In genomic region chr13:74010678-74011077, GRCm38 (mm10) we compare ENCODE assay signal across 9 mouse cellular contexts. TPM values are rescaled to one million over a fixed set of nuclear protein-coding genes. Genes with fewer than 3 reads are reported as not detected.
DNase-seq lines count a peak whose midpoint lies in the region; ATAC-seq and TF ChIP-seq lines count a peak whose summit lies in the region.
"Had no signal": no experiment of that assay in that cellular context is flagged by ENCODE, and none has a peak within 500 bp of the region (broad histone marks: within the 10 kb centered on the region; RNA-seq: fewer than 3 reads in every experiment).

No protein-coding gene starts in this region.

- intact Hi-C loops in gastrocnemius, postnatal 36 days (cut with DNase I): no loop called here

- H3K9me3 ChIP-seq in neural tube, embryonic 11.5 days (ENCODE audit: control insufficient read depth, low read length): no peaks in the 10 kb centered on the region
- no peaks in the 10 kb centered on the region for H3K9me3 ChIP-seq in forebrain, embryonic 13.5 days (replicated peaks)
- H3K9me3 ChIP-seq in midbrain, postnatal 0 days (ENCODE audit: low read length): no peaks in the 10 kb centered on the region

- peak overlapping the region; percentile 51 for H3K4me3 ChIP-seq in neural tube, embryonic 11.5 days (ENCODE audit: low read depth, low read length)
- H3K4me3 ChIP-seq in forebrain, embryonic 13.5 days: peak overlapping the region; percentile 62
- H3K4me3 ChIP-seq in midbrain, postnatal 0 days (ENCODE audit: low read depth, low read length): peak overlapping the region; percentile 67

- no peak for TF ChIP-seq CTCF in midbrain, postnatal 0 days (IDR thresholded peaks at IDR 0.05)

- no peak overlapping the region for H3K27ac ChIP-seq in neural tube, embryonic 11.5 days (ENCODE audit: low read depth, low read length)
- H3K27ac ChIP-seq in forebrain, embryonic 13.5 days: peak overlapping the region; percentile 48
- H3K27ac ChIP-seq in midbrain, postnatal 0 days (ENCODE audit: low read depth, low read length): peak overlapping the region; percentile 89
- H3K27ac ChIP-seq: macrophage had no signal

- H3K36me3 ChIP-seq in neural tube, embryonic 11.5 days (ENCODE audit: control insufficient read depth, insufficient read depth, low read length): no peaks in the 10 kb centered on the region
- no peaks in the 10 kb centered on the region for H3K36me3 ChIP-seq in forebrain, embryonic 13.5 days (ENCODE audit: poor library complexity, severe bottlenecking)
- H3K36me3 ChIP-seq in midbrain, postnatal 0 days (ENCODE audit: insufficient read depth, low read length): no peaks in the 10 kb centered on the region

- peak overlapping the region; percentile 99 for H3K4me2 ChIP-seq in neural tube, embryonic 11.5 days (ENCODE audit: low read depth)
- H3K4me2 ChIP-seq in forebrain, embryonic 13.5 days: peak overlapping the region; percentile 99
- H3K4me2 ChIP-seq in midbrain, postnatal 0 days (ENCODE audit: low read depth, low read length, poor library complexity, severe bottlenecking): peak overlapping the region; percentile 73

- peaks cover 6% of the 10 kb centered on the region; the same call in 1 of the 2 replicates for H3K27me3 ChIP-seq in neural tube, embryonic 11.5 days (ENCODE audit: control insufficient read depth, insufficient read depth, low read length)
- H3K27me3 ChIP-seq in forebrain, embryonic 13.5 days: peaks cover 17% of the 10 kb centered on the region
- no peaks in the 10 kb centered on the region for H3K27me3 ChIP-seq in midbrain, postnatal 0 days (ENCODE audit: insufficient read depth, low read length)

- DNase-seq in neural tube, embryonic 11.5 days (ENCODE audit: low spot score): no peak
- no peak for DNase-seq in neural tube, embryonic 10.5 days (ENCODE audit: extremely low spot score, low spot score)
- peak; percentile 64 to 66 for DNase-seq in left cerebral cortex, adult 18-20 months (ENCODE audit: low spot score in 2 of 2)
- DNase-seq in midbrain, postnatal 0 days (ENCODE audit: low spot score): peak; percentile 60
- DNase-seq in thymus, postnatal 25 days: no peak
- no peak for DNase-seq in gastrocnemius, postnatal 36 days

- 10% methylated on average over 3 of the region's 3 CpGs for WGBS in neural tube, embryonic 11.5 days
- WGBS in forebrain, embryonic 13.5 days: 12% methylated on average over 3 of the region's 3 CpGs
- 9% methylated on average over 3 of the region's 3 CpGs for WGBS in midbrain, postnatal 0 days

- no peak for ATAC-seq in neural tube, embryonic 11.5 days (ENCODE audit: insufficient read depth, low FRiP score, low TSS enrichment)
- ATAC-seq in forebrain, embryonic 13.5 days: 0 out of 2 replicates have a peak, but pooled peaks have one; percentile 11
- ATAC-seq in midbrain, postnatal 0 days (ENCODE audit: low FRiP score): peak; percentile 74
- ATAC-seq in activated CD4-positive, CD25-positive, alpha-beta regulatory T cell, adult 4 months: no peak

- no peaks in the 10 kb centered on the region for H3K4me1 ChIP-seq in neural tube, embryonic 11.5 days (ENCODE audit: control insufficient read depth, insufficient read depth, low read length)
- H3K4me1 ChIP-seq in forebrain, embryonic 13.5 days: peaks cover 8% of the 10 kb centered on the region; the same call in 1 of the 2 replicates
- H3K4me1 ChIP-seq in midbrain, postnatal 0 days (ENCODE audit: insufficient read depth, low read length): peaks cover 9% of the 10 kb centered on the region; the same call in 1 of the 2 replicates

- no peak overlapping the region; the same call in 1 of the 2 replicates for H3K9ac ChIP-seq in neural tube, embryonic 11.5 days (ENCODE audit: low read length)
- H3K9ac ChIP-seq in forebrain, embryonic 13.5 days: peak overlapping the region; percentile 65; the same call in 1 of the 2 replicates
- H3K9ac ChIP-seq in midbrain, postnatal 0 days (replicated peaks; ENCODE audit: low read length, poor library complexity, severe bottlenecking): peak overlapping the region; percentile 83

RNA-seq across cellular contexts. Expression of gene Tppp, which starts 1.5 kb away (rescaled TPM):
- polyA plus RNA-seq in neural tube, embryonic 11.5 days (2014; fragmentation: Nextera tagmentation; extraction: Ambion mirVana): 3.6 and 5.3 TPM in 2 replicates
- 3.7 and 5.1 TPM in 2 replicates for polyA plus RNA-seq in forebrain, embryonic 13.5 days (2015; fragmentation: Nextera tagmentation; extraction: Ambion mirVana)
- total RNA-seq in left cerebral cortex, adult 18-20 months (2021): 100 to 1,000 TPM; 351 to 372 TPM
- total RNA-seq in midbrain, postnatal 0 days (2014; rRNA removed): 34.5 and 35.9 TPM in 2 replicates
- 8.3 and 9.8 TPM in 2 replicates for polyA plus RNA-seq in midbrain, postnatal 0 days (2015; fragmentation: Nextera tagmentation; extraction: Ambion mirVana)
- 1 to 10 TPM; 4.5 to 4.7 TPM for total RNA-seq in gastrocnemius, postnatal 36 days (2021)
- polyA plus RNA-seq in activated CD4-positive, CD25-positive, alpha-beta regulatory T cell, adult 4 months (2017; shearing (Covaris generic)): under 1 TPM; 0.24 to 0.73 TPM

RNA-seq across cellular contexts. Expression of gene Zdhhc11, which starts 47.0 kb away (rescaled TPM):
- not detected in 2 replicates for polyA plus RNA-seq in neural tube, embryonic 11.5 days (2014; fragmentation: Nextera tagmentation; extraction: Ambion mirVana)
- not detected in 2 replicates for polyA plus RNA-seq in forebrain, embryonic 13.5 days (2015; fragmentation: Nextera tagmentation; extraction: Ambion mirVana)
- not detected for total RNA-seq in left cerebral cortex, adult 18-20 months (2021)
- not detected in 2 replicates for total RNA-seq in midbrain, postnatal 0 days (2014; rRNA removed)
- not detected in 2 replicates for polyA plus RNA-seq in midbrain, postnatal 0 days (2015; fragmentation: Nextera tagmentation; extraction: Ambion mirVana)
- not detected for total RNA-seq in gastrocnemius, postnatal 36 days (2021)
- polyA plus RNA-seq in activated CD4-positive, CD25-positive, alpha-beta regulatory T cell, adult 4 months (2017; shearing (Covaris generic)): not detected
- polyA plus RNA-seq: macrophage had no signal

RNA-seq across cellular contexts. Expression of gene Cep72, which starts 51.4 kb away (rescaled TPM):
- polyA plus RNA-seq in neural tube, embryonic 11.5 days (2014; fragmentation: Nextera tagmentation; extraction: Ambion mirVana): 19.7 and 21.5 TPM in 2 replicates
- 15.0 and 17.6 TPM in 2 replicates for polyA plus RNA-seq in forebrain, embryonic 13.5 days (2015; fragmentation: Nextera tagmentation; extraction: Ambion mirVana)
- under 1 TPM; 0.77 to 0.84 TPM for total RNA-seq in left cerebral cortex, adult 18-20 months (2021)
- 3.2 and 8.1 TPM in 2 replicates for total RNA-seq in midbrain, postnatal 0 days (2014; rRNA removed)
- polyA plus RNA-seq in midbrain, postnatal 0 days (2015; fragmentation: Nextera tagmentation; extraction: Ambion mirVana): 5.1 and 6.1 TPM in 2 replicates
- total RNA-seq in gastrocnemius, postnatal 36 days (2021): under 1 TPM; 0.15 to 0.66 TPM
- polyA plus RNA-seq in activated CD4-positive, CD25-positive, alpha-beta regulatory T cell, adult 4 months (2017; shearing (Covaris generic)): 1 to 10 TPM; 5.0 to 9.5 TPM

Comparison
In these comparisons a context has a peak if more than half of its experiments do, and no peak if none do; other contexts are left out.
1. ATAC-seq: peak in forebrain, embryonic 13.5 days (single experiment) and midbrain, postnatal 0 days (single experiment); none in neural tube, embryonic 11.5 days (single experiment) and activated CD4-positive, CD25-positive, alpha-beta regulatory T cell, adult 4 months (single experiment).
2. DNase-seq: peak in left cerebral cortex, adult 18-20 months (2 of 2) and midbrain, postnatal 0 days (single experiment); none in neural tube, embryonic 11.5 days (single experiment), neural tube, embryonic 10.5 days (single experiment), thymus, postnatal 25 days (single experiment) and gastrocnemius, postnatal 36 days (0 of 2).
3. Peak in every context shown above with its lines, with median percentiles within 50 percentile points of each other: H3K4me2 ChIP-seq and H3K4me3 ChIP-seq.